In genomic region chr7:45459564-45460140, GRCm38 (mm10) we compare ENCODE assay signal across 8 mouse cellular contexts. TPM values are rescaled to one million over a fixed set of nuclear protein-coding genes. Genes with fewer than 3 reads are reported as not detected.
DNase-seq lines count a peak whose midpoint lies in the region; ATAC-seq and TF ChIP-seq lines count a peak whose summit lies in the region.
"Not testable (repeated sequence)": the region's sequence is repeated elsewhere in the genome, so short reads cannot be mapped to it uniquely, and the experiment has no call there.

Ftl1 (minus strand) TSS chr7:45459884.

- WGBS in hindbrain, embryonic 10.5 days = 0% methylated on average over 37 of the region's 37 CpGs
- WGBS in lung, postnatal 0 days = under 1% methylated on average over 22 of the region's 37 CpGs

- H3K4me1 ChIP-seq in hindbrain, embryonic 10.5 days (replicated peaks) = peaks cover 44% of the 10 kb centered on the region
- H3K4me1 ChIP-seq in lung, postnatal 0 days (ENCODE audit: insufficient read depth, low read depth, low read length) = peaks cover 25% of the 10 kb centered on the region; the same call in 1 of the 2 replicates

- DNase-seq in MN1 (ENCODE audit: low spot score) = peak; percentile 97
- peak; percentile 99 for DNase-seq in cerebellum, adult 9-10 months
- peak; percentile 98 for DNase-seq in hindbrain, embryonic 10.5 days (ENCODE audit: low spot score)
- DNase-seq in layer of hippocampus, adult 9-11 months = peak; percentile 99
- peak; percentile 100 for DNase-seq in lung, postnatal 0 days (ENCODE audit: low spot score)
- peak; percentile 86 for DNase-seq in ovary, postnatal 14 days (ENCODE audit: low spot score)
- peak; percentile 97 for DNase-seq in thymus, postnatal 14 days

- H3K27ac ChIP-seq in hindbrain, embryonic 10.5 days = peak within 1 kb of the TSS; percentile 96
- H3K27ac ChIP-seq in lung, postnatal 0 days (ENCODE audit: low read length) = peak within 1 kb of the TSS; percentile 92

- TF ChIP-seq CTCF in lung, postnatal 0 days (IDR thresholded peaks at IDR 0.05) = not testable (repeated sequence)

- not testable (repeated sequence) for H3K9me3 ChIP-seq in hindbrain, embryonic 10.5 days; lung, postnatal 0 days (ENCODE audit: low read length)

- not testable (repeated sequence) for H3K27me3 ChIP-seq in hindbrain, embryonic 10.5 days (ENCODE audit: insufficient read depth, poor library complexity, severe bottlenecking); lung, postnatal 0 days (replicated peaks; ENCODE audit: insufficient read depth, low read length)

- H3K4me3 ChIP-seq in hindbrain, embryonic 10.5 days = peak within 1 kb of the TSS; percentile 91
- peak within 1 kb of the TSS; percentile 71 for H3K4me3 ChIP-seq in lung, postnatal 0 days (ENCODE audit: low read depth, low read length)

- peak within 1 kb of the TSS; percentile 74 for H3K9ac ChIP-seq in lung, postnatal 0 days (replicated peaks; ENCODE audit: low read depth)

- H3K36me3 ChIP-seq in hindbrain, embryonic 10.5 days = peaks cover 78% of the 10 kb centered on the region
- H3K36me3 ChIP-seq in lung, postnatal 0 days (ENCODE audit: insufficient read depth, low read length) = peaks cover 12% of the 10 kb centered on the region

- H3K4me2 ChIP-seq in lung, postnatal 0 days (replicated peaks; ENCODE audit: low read depth, low read length) = peak within 1 kb of the TSS; percentile 81

- peak; percentile 58 for TF ChIP-seq EP300 in lung, postnatal 0 days (IDR thresholded peaks at IDR 0.05)

- peak; percentile 88 for ATAC-seq in frontal cortex, adult (ENCODE audit: low TSS enrichment)
- ATAC-seq in lung, postnatal 0 days = peak; percentile 94

RNA-seq across cellular contexts. Expression of gene Ftl1, which starts in this region (rescaled TPM):
- 5,819 and 7,209 TPM in 2 replicates for polyA plus RNA-seq in hindbrain, embryonic 10.5 days (2016; fragmentation: Nextera tagmentation; extraction: Ambion mirVana)
- polyA plus RNA-seq in lung, postnatal 0 days (2015; fragmentation: Nextera tagmentation; extraction: Ambion mirVana) = 5,808 and 6,026 TPM in 2 replicates

Comparison
In these comparisons a context has a peak if more than half of its experiments do, and no peak if none do; other contexts are left out.
1. Peak in every context shown above with its lines: DNase-seq, ATAC-seq, H3K4me3 ChIP-seq and H3K27ac ChIP-seq.